Mouse (Mus musculus) inflammation-experienced regulatory T-cells, adult 16 weeks (primary cell): ENCODE data around the gene Ivd. TPM values are rescaled to one million over a fixed set of nuclear protein-coding genes. Genes with fewer than 3 reads are reported as not detected.

Source experiments
- polyA plus RNA-seq: library from polyadenylated mRNA; unstranded; fragments of 100-300 nt; shearing (Covaris generic); gene quantifications from one replicate; pipeline ENCODE4 v1.2.1, GENCODE M21; 2017

Ivd gene
- polyA plus RNA-seq, result 84.0 TPM

DNA sequence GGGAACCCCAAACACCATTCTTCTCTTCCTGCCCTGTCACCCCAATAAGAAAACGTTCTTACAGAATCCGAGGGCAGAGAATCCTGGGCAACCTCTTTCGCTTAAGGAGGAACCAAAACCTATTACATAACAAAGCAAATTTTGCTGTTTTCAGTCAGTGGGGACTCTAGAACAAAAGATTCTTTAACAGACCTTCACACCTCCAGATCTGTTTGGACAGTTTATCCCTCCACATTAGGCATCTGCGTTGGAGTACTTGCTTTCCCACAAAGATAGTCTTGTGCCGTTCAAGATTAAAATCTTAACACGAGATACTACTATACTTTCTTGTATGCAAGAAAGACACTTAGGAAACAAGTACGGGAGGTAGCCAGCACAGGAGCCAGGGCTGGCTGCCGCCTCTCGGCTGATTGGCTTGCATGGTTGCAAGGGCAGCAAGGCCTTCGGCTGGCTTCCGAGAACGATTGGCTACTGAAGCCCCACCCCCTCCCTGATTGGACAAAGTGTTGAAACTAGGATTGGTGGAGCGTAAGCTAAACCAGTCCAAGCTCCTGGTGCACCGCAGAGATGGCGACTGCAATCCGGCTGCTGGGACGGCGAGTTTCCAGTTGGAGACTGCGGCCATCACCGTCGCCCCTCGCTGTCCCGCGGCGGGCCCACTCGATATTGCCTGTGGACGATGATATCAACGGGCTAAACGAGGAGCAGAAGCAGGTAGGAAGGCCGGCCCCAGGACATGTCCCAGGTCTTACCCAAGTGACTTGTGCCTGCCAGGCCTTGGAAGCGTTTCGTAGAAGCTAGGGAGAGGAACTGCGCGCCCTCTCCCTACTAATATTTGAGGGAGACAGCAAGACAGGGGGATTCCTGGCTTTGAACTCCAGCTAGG is at the start of gene Ivd:
Ivd (plus strand) TSS at position 501 of the 886 bp plus-strand sequence.

DNA sequence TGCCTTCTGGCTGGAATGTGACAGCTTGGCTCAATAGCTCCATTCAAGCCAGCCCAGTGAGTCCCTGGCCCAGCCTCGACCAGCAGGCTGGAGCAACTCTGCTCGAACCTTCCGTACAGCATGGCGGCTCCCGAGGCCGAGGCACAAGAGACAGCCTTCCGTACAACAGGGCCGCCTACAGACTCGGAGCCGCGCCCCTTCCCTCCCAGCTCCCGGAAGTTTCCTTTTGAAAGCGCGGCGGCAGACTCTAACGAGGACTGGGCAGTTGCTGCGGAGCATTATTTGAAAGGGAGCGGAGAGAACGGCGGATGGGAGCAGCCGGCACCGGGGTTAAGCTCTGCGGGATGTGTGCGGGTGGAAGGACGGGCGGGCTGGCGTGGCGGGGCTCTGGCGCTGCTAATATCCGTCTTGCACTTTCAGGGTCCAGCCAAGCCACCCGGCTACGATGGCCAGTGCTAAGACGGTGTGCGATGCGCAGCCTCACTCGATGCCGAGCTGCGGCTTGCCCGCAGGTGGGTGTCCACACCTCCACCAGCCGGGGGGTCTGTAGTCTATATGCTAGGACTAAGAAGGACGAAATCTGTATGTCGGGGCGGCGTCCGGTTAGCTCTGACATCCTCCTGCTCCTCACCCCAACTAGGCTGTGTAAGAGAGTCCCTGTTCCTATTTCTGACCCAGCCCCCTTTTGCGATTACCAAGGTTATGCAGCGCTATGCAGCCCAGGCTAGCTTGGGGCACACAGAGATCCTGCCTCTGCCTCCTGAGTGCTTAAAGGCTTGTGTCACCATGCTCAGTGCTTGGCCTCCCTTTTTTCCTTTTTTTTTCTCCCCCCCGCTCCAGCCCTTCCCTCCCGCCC is 47.5 kb upstream of the Ivd start, which contains the start of gene Knstrn:
Knstrn (plus strand) TSS at position 23 of the 856 bp plus-strand sequence.

DNA sequence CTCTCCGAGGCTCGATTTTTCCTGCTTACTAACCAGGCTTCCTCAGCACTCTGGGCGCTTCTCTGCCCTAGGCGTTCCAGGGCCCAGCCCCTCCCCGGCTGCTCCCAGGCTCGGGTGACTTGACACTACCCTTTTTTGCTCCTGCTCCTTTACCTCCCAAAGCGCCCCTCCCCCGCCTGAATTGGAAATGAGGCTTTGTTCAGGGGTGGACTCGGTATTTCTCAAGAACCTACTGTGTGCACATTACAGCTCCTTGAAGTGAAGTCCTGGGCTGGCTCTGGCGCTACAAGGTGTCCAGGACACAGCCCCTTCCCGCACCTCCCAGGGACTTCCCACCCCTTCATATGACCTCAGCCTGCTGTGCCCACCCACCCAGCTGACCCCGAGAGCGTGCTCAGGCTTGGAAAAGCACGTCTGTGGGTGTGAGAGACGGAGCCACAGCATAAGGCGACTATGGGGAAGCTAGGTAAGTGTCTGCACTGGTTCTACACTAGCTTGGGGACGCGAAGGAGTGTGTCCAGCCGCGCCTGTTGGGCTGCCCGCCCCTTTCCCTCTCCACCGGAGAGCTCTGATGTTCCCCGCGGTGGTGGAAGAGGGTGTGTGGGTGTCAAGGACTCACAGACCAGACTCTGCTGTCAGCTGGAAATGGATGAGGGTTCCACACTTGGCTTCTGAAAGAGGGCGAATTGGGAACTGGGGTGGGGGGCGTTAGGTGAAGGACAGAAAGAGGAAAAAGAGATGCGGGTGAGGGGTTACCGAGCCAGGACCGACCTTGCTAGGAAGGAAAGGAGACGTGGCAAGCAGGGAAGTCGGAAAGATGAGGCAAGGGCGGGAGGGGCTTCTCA is 38.4 kb downstream of the Ivd start, which contains the start of gene Bahd1:
Bahd1 (plus strand) TSS at position 397 of the 845 bp plus-strand sequence.

DNA sequence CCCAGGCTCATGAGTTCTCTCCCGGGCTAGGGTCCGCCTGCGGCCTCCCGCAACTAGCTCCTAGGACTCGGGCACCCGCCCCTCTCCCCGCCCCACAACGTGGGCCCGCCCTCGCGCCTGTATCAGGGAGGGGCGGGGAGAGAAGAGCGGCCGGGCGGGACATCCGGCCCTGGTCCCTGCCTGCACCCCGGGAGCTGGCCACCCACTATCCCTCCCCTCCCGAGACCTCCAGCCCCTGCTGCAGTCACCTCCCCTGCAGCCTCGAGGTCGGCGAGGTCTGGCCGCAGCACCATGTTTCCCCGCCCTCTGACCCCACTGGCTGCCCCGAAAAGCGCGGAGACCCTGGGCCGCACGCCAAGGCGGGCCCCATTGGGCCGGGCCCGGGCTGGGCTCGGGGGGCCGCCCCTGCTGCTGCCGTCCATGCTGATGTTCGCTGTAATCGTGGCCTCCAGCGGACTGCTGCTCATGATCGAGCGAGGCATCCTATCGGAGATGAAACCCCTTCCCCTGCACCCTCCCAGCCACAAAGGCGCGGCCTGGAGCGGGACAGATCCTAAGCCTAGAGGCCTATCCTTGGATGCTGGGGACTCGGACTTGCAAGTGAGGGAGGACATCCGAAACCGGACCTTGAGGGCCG is 64.7 kb downstream of the Ivd start, which contains the start of gene Chst14:
Chst14 (plus strand) TSS at position 136 of the 637 bp plus-strand sequence.

Other genes with a start within 250 kb of the Ivd start
- 0.07 TPM for gene Pak6, start 198.7 kb upstream of the Ivd start, polyA plus RNA-seq
- gene Ankrd63, start 158.0 kb upstream of the Ivd start, polyA plus RNA-seq, result not detected
- 47.4 TPM for gene Plcb2, start 133.5 kb upstream of the Ivd start, polyA plus RNA-seq
- 3.2 TPM for gene Inafm2, start 116.2 kb upstream of the Ivd start, polyA plus RNA-seq
- gene Ccdc9b, start 99.3 kb upstream of the Ivd start, polyA plus RNA-seq, result not detected
- gene Phgr1, start 89.2 kb upstream of the Ivd start, polyA plus RNA-seq, result not detected
- gene Disp2, start 82.2 kb upstream of the Ivd start, polyA plus RNA-seq, result not detected
- 13.7 TPM for gene Knstrn, start 48.0 kb upstream of the Ivd start, polyA plus RNA-seq
- gene Bahd1, start 38.4 kb downstream of the Ivd start, polyA plus RNA-seq, result 2.2 TPM
- 4.7 TPM for gene Chst14, start 64.5 kb downstream of the Ivd start, polyA plus RNA-seq
- 27.1 TPM for gene Ccdc32, start 167.4 kb downstream of the Ivd start, polyA plus RNA-seq
- 3.0 TPM for gene Rpusd2, start 172.8 kb downstream of the Ivd start, polyA plus RNA-seq
- 3.4 TPM for gene Knl1, start 185.2 kb downstream of the Ivd start, polyA plus RNA-seq